Mouse (Mus musculus) CH12.LX (cell line): ENCODE data around the gene Miox.

Source experiments
- CHD2 ChIP-seq: IDR thresholded peaks from 2 replicates; pipeline ENCODE4 v1.6.1; 2011; ENCODE audit warnings: low read length, improper control_type of control experiment
- CTCF ChIP-seq, 2 experiments: IDR thresholded peaks in 1 of 2; conservative IDR thresholded peaks in 1 of 2; 2 replicates each; pipeline ENCODE4 v1.5.1; 2011 to 2012; ENCODE audit warnings: low read depth in 2 of 2, low read length in 2 of 2, improper control_type of control experiment in 1 of 2, inconsistent platforms in 1 of 2, mild to moderate bottlenecking in 1 of 2, moderate library complexity in 1 of 2
- EP300 ChIP-seq: IDR thresholded peaks from 2 replicates; pipeline ENCODE4 v1.6.1; 2011; ENCODE audit warnings: low read length, improper control_type of control experiment
- MAFK ChIP-seq: IDR thresholded peaks from 2 replicates; pipeline ENCODE4 v1.6.1; 2011; ENCODE audit warnings: low read length, improper control_type of control experiment; ENCODE audit not compliant: insufficient replicate concordance
- MAX ChIP-seq: IDR thresholded peaks from 2 replicates; pipeline ENCODE4 v1.6.1; 2011; ENCODE audit warnings: low read length, improper control_type of control experiment
- MAZ ChIP-seq: IDR thresholded peaks from 2 replicates; pipeline ENCODE4 v1.6.1; 2012; ENCODE audit warnings: low read depth, mild to moderate bottlenecking, inconsistent platforms, low read length, improper control_type of control experiment, moderate library complexity
- NELFE ChIP-seq: IDR thresholded peaks from 2 replicates; pipeline ENCODE4 v1.6.1; 2011; ENCODE audit warnings: low read depth, low read length, improper control_type of control experiment
- PAX5 ChIP-seq: IDR thresholded peaks from 2 replicates; pipeline ENCODE4 v1.6.1; 2012; ENCODE audit warnings: low read length, inconsistent platforms, mixed read lengths
- POLR2A ChIP-seq: IDR thresholded peaks from 2 replicates; pipeline ENCODE4 v1.6.1; 2011; ENCODE audit warnings: low read depth, mild to moderate bottlenecking, improper control_type of control experiment, low read length
- RCOR1 ChIP-seq: conservative IDR thresholded peaks from 2 replicates; pipeline ENCODE4 v1.6.1; 2012; ENCODE audit warnings: low read depth, mild to moderate bottlenecking, inconsistent platforms, low read length, improper control_type of control experiment
- SMC3 ChIP-seq: IDR thresholded peaks from 2 replicates; pipeline ENCODE4 v1.6.1; 2011; ENCODE audit warnings: low read depth, low read length, improper control_type of control experiment
- TCF12 ChIP-seq: IDR thresholded peaks from 2 replicates; pipeline ENCODE4 v1.6.1; 2014; ENCODE audit warnings: low read depth, mild to moderate bottlenecking, inconsistent platforms, low read length, improper control_type of control experiment
- USF1 ChIP-seq: IDR thresholded peaks from 2 replicates; pipeline ENCODE4 v1.6.1; 2014; ENCODE audit warnings: low read depth, mild to moderate bottlenecking, inconsistent platforms, low read length, improper control_type of control experiment
- ZMIZ1 ChIP-seq: IDR thresholded peaks from 2 replicates; pipeline ENCODE4 v1.6.1; 2012; ENCODE audit warnings: low read depth, mild to moderate bottlenecking, inconsistent platforms, low read length, improper control_type of control experiment

DNA sequence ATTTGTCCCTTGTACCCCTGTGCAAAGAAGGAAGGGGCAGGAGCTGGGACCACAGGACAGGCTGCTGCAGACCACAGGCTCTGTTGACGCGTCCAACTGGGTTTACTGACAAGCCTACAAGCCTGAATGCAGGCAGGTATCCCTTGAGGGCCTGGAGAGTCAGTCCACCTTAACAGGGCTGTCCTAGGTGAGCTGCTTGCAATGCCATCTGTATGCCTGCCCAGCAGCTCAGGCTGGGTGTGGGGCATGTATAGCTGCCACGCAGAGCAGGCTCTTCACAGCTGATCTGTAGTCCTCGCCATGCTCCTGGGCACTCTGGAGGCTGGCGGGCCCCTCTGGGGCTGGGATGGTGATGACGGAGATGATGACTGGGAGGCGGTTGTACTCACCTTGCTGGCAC, 50.4 kb downstream of the Miox start, which contains the start of gene Klhdc7b:
- TF ChIP-seq NELFE, result no peak
- TF ChIP-seq CTCF (conservative IDR thresholded peaks at IDR 0.05 in 1 of 2, IDR thresholded peaks at IDR 0.05 in 1 of 2; ENCODE audit: low read depth in 2 of 2, low read length in 2 of 2), result no peak
- TF ChIP-seq ZMIZ1, result no peak
- TF ChIP-seq CHD2, result no peak
- TF ChIP-seq TCF12, result no peak
- TF ChIP-seq PAX5, result no peak
- TF ChIP-seq USF1, result no peak
- no peak for TF ChIP-seq MAX
- TF ChIP-seq POLR2A, result no peak
- no peak for TF ChIP-seq MAFK
- TF ChIP-seq RCOR1, result no peak
- no peak for TF ChIP-seq MAZ
- no peak for TF ChIP-seq SMC3
- TF ChIP-seq EP300, result no peak
